Mouse (Mus musculus) heart, adult 2 months (tissue): Measurements from ENCODE around the gene Anapc1.

Experiments
- CTCF ChIP-seq: fragments of 200-600 bp; IDR thresholded peaks from 2 replicates; pipeline ENCODE4 v1.8.1; 2022; ENCODE audit warnings: antibody characterized with exemption, mild to moderate bottlenecking, moderate library complexity
- EP300 ChIP-seq: fragments of 200-500 bp; IDR thresholded peaks from 2 replicates; pipeline ENCODE4 v1.6.1; 2011; ENCODE audit warnings: low read depth, low read length, control low read depth; ENCODE audit not compliant: insufficient read depth
- POLR2A ChIP-seq: fragments of 200-500 bp; IDR thresholded peaks from 2 replicates; pipeline ENCODE4 v1.6.1; 2011; ENCODE audit warnings: mild to moderate bottlenecking, low read depth, low read length, control low read depth; ENCODE audit not compliant: insufficient read depth

- peak; percentile 98 for TF ChIP-seq CTCF
- peak; percentile 43; the same call in 1 of the 2 replicates for TF ChIP-seq POLR2A
- TF ChIP-seq EP300 = peak; percentile 98
These were observed 11.0 kb upstream of the Anapc1 start for GRCm38 (mm10) chr2:128698140-128698692.
